Mouse (Mus musculus) kidney, adult 2 months (tissue): Measurements from ENCODE around the gene Lclat1. TPM values are rescaled to one million over a fixed set of nuclear protein-coding genes. Genes with fewer than 3 reads are reported as not detected.

Experiments used
- DNase-seq: peaks from one replicate; pipeline ENCODE4 v3.0.0; 2021
- H3K27ac ChIP-seq: fragments of 200-500 bp; 2 replicates; pipeline ENCODE4 v1.5.1; 2012; ENCODE audit warnings: low read depth, low read length, control low read depth, inconsistent platforms; ENCODE audit not compliant: insufficient read depth
- H3K27me3 ChIP-seq: fragments of 200-500 bp; replicated peaks from 2 replicates; pipeline ENCODE4 v1.6.1; 2012; ENCODE audit warnings: mild to moderate bottlenecking, moderate library complexity, low read length, inconsistent platforms; ENCODE audit not compliant: control insufficient read depth, insufficient read depth
- H3K36me3 ChIP-seq: fragments of 200-500 bp; 2 replicates; pipeline ENCODE4 v1.6.1; 2012; ENCODE audit warnings: mild to moderate bottlenecking, moderate library complexity, low read length, inconsistent platforms; ENCODE audit not compliant: control insufficient read depth, insufficient read depth
- H3K4me1 ChIP-seq: fragments of 200-500 bp; 2 replicates; pipeline ENCODE4 v1.6.1; 2011; ENCODE audit warnings: low read length; ENCODE audit not compliant: control insufficient read depth, insufficient read depth
- H3K4me3 ChIP-seq: fragments of 200-500 bp; 2 replicates; pipeline ENCODE4 v1.5.1; 2011; ENCODE audit warnings: mild to moderate bottlenecking, low read depth, low read length, control low read depth; ENCODE audit not compliant: insufficient read depth
- CTCF ChIP-seq: fragments of 200-500 bp; conservative IDR thresholded peaks from 2 replicates; pipeline ENCODE4 v1.5.1; 2011; ENCODE audit warnings: low read depth, mild to moderate bottlenecking, control low read depth, low read length, moderate library complexity, mixed read lengths; ENCODE audit not compliant: insufficient read depth, insufficient read length
- POLR2A ChIP-seq: fragments of 200-500 bp; IDR thresholded peaks from one replicate; pipeline ENCODE4 v1.6.1; 2011; ENCODE audit warnings: low read depth, low read length, control low read depth
- WGBS: fragments of 180-500 bp; shearing (Covaris S2); methylation state at CpG from one replicate; pipeline ENCODE4 v1.1.7; 2018; 5-methylcytosine and 5-hydroxymethylcytosine counted together
- polyA plus RNA-seq: library from polyadenylated mRNA; depleted of rRNA; stranded (reverse); fragments of >200 nt; gene quantifications from 2 replicates; pipeline ENCODE4 v1.2.3, GENCODE M21; 2012

Gene Lclat1
- polyA plus RNA-seq, 1 experiment: 18.8 TPM

- no peaks in the 10 kb centered on the region for H3K36me3 ChIP-seq
- no peak for DNase-seq
- 65% methylated on average over 1 of the region's 1 CpGs for WGBS
Measured at GRCm38 (mm10) chr17:73200380-73200779, 92.6 kb downstream of the Lclat1 start.

GRCm38 (mm10) chr17:73203642-73204332 is 96.0 kb downstream of the Lclat1 start:
- DNase-seq: no peak
- Histone ChIP-seq H3K4me3 (no peak overlapping the region), H3K27ac (peak overlapping the region; percentile 26; the same call in 1 of the 2 replicates), H3K4me1 (no peaks in the 10 kb centered on the region), H3K27me3 (no peaks in the 10 kb centered on the region), H3K36me3 (no peaks in the 10 kb centered on the region)
- 0 out of 2 replicates have a peak, but pooled peaks have one; percentile 14 for TF ChIP-seq CTCF
- TF ChIP-seq POLR2A: no peak
- 84% methylated on average over 15 of the region's 15 CpGs for WGBS

More at GRCm38 (mm10) chr17:73200380-73200779, 92.6 kb downstream of the Lclat1 start:
- Histone ChIP-seq H3K27me3 (no peaks in the 10 kb centered on the region), H3K4me1 (no peaks in the 10 kb centered on the region), H3K4me3 (no peak overlapping the region), H3K27ac (peak overlapping the region; percentile 38; the same call in 1 of the 2 replicates)
- TF ChIP-seq CTCF: no peak
- TF ChIP-seq POLR2A: no peak

- Histone ChIP-seq H3K4me1 (no peaks in the 10 kb centered on the region), H3K4me3 (no peak overlapping the region), H3K36me3 (no peaks in the 10 kb centered on the region), H3K27ac (no peak overlapping the region), H3K27me3 (no peaks in the 10 kb centered on the region)
- no peak for DNase-seq
- TF ChIP-seq POLR2A (no peak), CTCF (no peak)
- WGBS: 79% methylated on average over 5 of the region's 5 CpGs
Measured at GRCm38 (mm10) chr17:73210960-73211531, 103.3 kb downstream of the Lclat1 start.

- Histone ChIP-seq H3K36me3 (no peaks in the 10 kb centered on the region), H3K27me3 (no peaks in the 10 kb centered on the region), H3K4me3 (no peak overlapping the region), H3K4me1 (no peaks in the 10 kb centered on the region), H3K27ac (no peak overlapping the region)
- 74% methylated on average over 3 of the region's 3 CpGs for WGBS
- TF ChIP-seq POLR2A: no peak
- no peak for TF ChIP-seq CTCF
- DNase-seq: no peak
Measured at GRCm38 (mm10) chr17:73212754-73213153, 105.0 kb downstream of the Lclat1 start.

GRCm38 (mm10) chr17:73213187-73213586 is 105.4 kb downstream of the Lclat1 start:
- H3K4me3 ChIP-seq: no peak overlapping the region
- H3K27me3 ChIP-seq: no peaks in the 10 kb centered on the region
- no peaks in the 10 kb centered on the region for H3K4me1 ChIP-seq
- H3K27ac ChIP-seq: no peak overlapping the region
- WGBS: 34% methylated on average over 1 of the region's 1 CpGs
- TF ChIP-seq POLR2A (no peak), CTCF (no peak)
- no peaks in the 10 kb centered on the region for H3K36me3 ChIP-seq
- DNase-seq: no peak

- Histone ChIP-seq H3K27ac (no peak overlapping the region), H3K4me3 (no peak overlapping the region), H3K4me1 (no peaks in the 10 kb centered on the region), H3K36me3 (no peaks in the 10 kb centered on the region), H3K27me3 (no peaks in the 10 kb centered on the region)
- DNase-seq: no peak
- no peak for TF ChIP-seq POLR2A
- TF ChIP-seq CTCF: no peak
- whole genome bisulfite sequencing: 51% methylated on average over 2 of the region's 2 CpGs
Measured at GRCm38 (mm10) chr17:73213677-73214076, 105.9 kb downstream of the Lclat1 start.

- Histone ChIP-seq H3K27me3 (no peaks in the 10 kb centered on the region), H3K4me1 (no peaks in the 10 kb centered on the region), H3K36me3 (no peaks in the 10 kb centered on the region), H3K4me3 (no peak overlapping the region), H3K27ac (no peak overlapping the region)
- 91% methylated on average over 3 of the region's 3 CpGs for WGBS
- no peak for DNase-seq
- TF ChIP-seq POLR2A (no peak), CTCF (no peak)
Measured at GRCm38 (mm10) chr17:73217274-73217673, 109.5 kb downstream of the Lclat1 start.
